ENCODE assay signal across 18 mouse cellular contexts in the genomic region with DNA sequence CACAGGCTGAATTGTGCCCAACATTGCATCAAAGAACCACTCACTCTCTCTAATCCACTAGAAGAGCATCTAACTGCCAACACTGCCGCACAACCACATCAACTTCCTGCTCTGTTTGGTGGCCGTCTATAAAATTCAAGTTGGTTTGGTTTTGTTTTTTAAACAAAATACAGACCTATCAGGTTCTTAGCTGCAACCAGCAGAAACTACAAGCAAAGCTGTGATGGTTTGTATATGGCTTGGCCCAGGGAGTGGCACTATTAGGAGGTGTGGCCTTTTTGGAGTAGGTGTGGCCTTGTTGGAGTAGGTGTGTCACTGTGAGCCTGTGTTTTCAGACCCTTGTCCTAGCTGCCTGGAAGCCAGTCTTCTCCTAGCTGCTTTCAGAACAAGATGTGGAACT. TPM values are rescaled to one million over a fixed set of nuclear protein-coding genes. Genes with fewer than 3 reads are reported as not detected.
DNase-seq lines count a peak whose midpoint lies in the region; ATAC-seq and TF ChIP-seq lines count a peak whose summit lies in the region.
"Had no signal": no experiment of that assay in that cellular context is flagged by ENCODE, and none has a peak within 500 bp of the region (broad histone marks: within the 10 kb centered on the region; RNA-seq: fewer than 3 reads in every experiment).

No protein-coding gene starts in this region.

- H3K4me3 ChIP-seq in thymus, adult 2 months (ENCODE audit: control insufficient read depth, insufficient read depth, low read length) = no peak overlapping the region
- H3K4me3 ChIP-seq in liver, embryonic 15.5 days (replicated peaks) = no peak overlapping the region
- no peak overlapping the region for H3K4me3 ChIP-seq in forebrain, embryonic 10.5 days
- H3K4me3 ChIP-seq: embryonic facial prominence, embryonic 13.5 days; gastrocnemius, adult 2 months; lung, embryonic 15.5 days; myocyte had no signal

- no peaks in the 10 kb centered on the region for H3K9me3 ChIP-seq in liver, embryonic 15.5 days (replicated peaks)
- H3K9me3 ChIP-seq in forebrain, embryonic 10.5 days = no peaks in the 10 kb centered on the region
- H3K9me3 ChIP-seq: embryonic facial prominence, embryonic 13.5 days; lung, embryonic 15.5 days had no signal

- peak; percentile 38 for DNase-seq in thymus, adult 2 months
- no peak for DNase-seq in thymus, adult 18-20 months
- DNase-seq in c-Kit-negative CD71-positive TER-119-positive erythroid progenitor cells, embryonic 14.5 days (ENCODE audit: low read depth, low spot score) = peak; percentile 34
- DNase-seq in forebrain, embryonic 10.5 days (ENCODE audit: extremely low spot score, low spot score) = no peak
- DNase-seq in left cerebral cortex, postnatal 36 days (ENCODE audit: low spot score in 2 of 2) = no peak
- no peak for DNase-seq in adipocyte (ENCODE audit: low spot score)
- DNase-seq in adrenal gland, adult 2 months = no peak
- DNase-seq: adrenal gland, postnatal 14 days; cerebellum, adult 2 months; gastrocnemius, adult 2 months; heart, adult 18-20 months; kidney, adult 2 months; kidney, postnatal 14 days; midbrain, embryonic 14.5 days had no signal

- H3K4me1 ChIP-seq in thymus, adult 2 months (replicated peaks; ENCODE audit: control insufficient read depth, insufficient read depth, low read length) = peaks cover 41% of the 10 kb centered on the region
- peaks cover 56% of the 10 kb centered on the region for H3K4me1 ChIP-seq in liver, embryonic 15.5 days (replicated peaks)
- no peaks in the 10 kb centered on the region; the same call in 1 of the 2 replicates for H3K4me1 ChIP-seq in forebrain, embryonic 10.5 days
- H3K4me1 ChIP-seq: embryonic facial prominence, embryonic 13.5 days had no signal

- no peak overlapping the region for H3K4me2 ChIP-seq in liver, embryonic 15.5 days
- H3K4me2 ChIP-seq: embryonic facial prominence, embryonic 13.5 days; lung, embryonic 15.5 days had no signal

- H3K36me3 ChIP-seq in thymus, adult 2 months (ENCODE audit: control insufficient read depth, insufficient read depth, low read length) = no peaks in the 10 kb centered on the region
- H3K36me3 ChIP-seq in liver, embryonic 15.5 days (replicated peaks) = no peaks in the 10 kb centered on the region
- H3K36me3 ChIP-seq in forebrain, embryonic 10.5 days (replicated peaks) = no peaks in the 10 kb centered on the region
- H3K36me3 ChIP-seq: embryonic facial prominence, embryonic 13.5 days; lung, embryonic 15.5 days had no signal

- no peak for ATAC-seq in liver, embryonic 15.5 days (ENCODE audit: insufficient read depth)

- 3% methylated on average over 2 of the region's 2 CpGs for WGBS in thymus, adult 2 months
- 45% methylated on average over 2 of the region's 2 CpGs for WGBS in liver, embryonic 15.5 days (ENCODE audit: insufficient replicate concordance)
- 94% methylated on average over 2 of the region's 2 CpGs for WGBS in forebrain, embryonic 10.5 days

- H3K27me3 ChIP-seq in thymus, adult 2 months (ENCODE audit: control insufficient read depth, insufficient read depth, low read length) = no peaks in the 10 kb centered on the region
- H3K27me3 ChIP-seq in liver, embryonic 15.5 days = no peaks in the 10 kb centered on the region
- no peaks in the 10 kb centered on the region for H3K27me3 ChIP-seq in forebrain, embryonic 10.5 days (ENCODE audit: poor library complexity, severe bottlenecking)
- H3K27me3 ChIP-seq: embryonic facial prominence, embryonic 13.5 days; lung, embryonic 15.5 days had no signal

- TF ChIP-seq POLR2A in thymus, adult 2 months (IDR thresholded peaks at IDR 0.05; ENCODE audit: control insufficient read depth, extremely low read depth, insufficient read depth, low read length, poor library complexity) = no peak

- H3K9ac ChIP-seq in liver, embryonic 15.5 days = no peak overlapping the region
- H3K9ac ChIP-seq: embryonic facial prominence, embryonic 13.5 days; lung, embryonic 15.5 days had no signal

- peak overlapping the region; percentile 94 for H3K27ac ChIP-seq in thymus, adult 2 months (ENCODE audit: control insufficient read depth, insufficient read depth, low read length)
- 0 out of 2 replicates have a peak overlapping the region, but pooled peaks have one; percentile 24 for H3K27ac ChIP-seq in liver, embryonic 15.5 days (replicated peaks)
- H3K27ac ChIP-seq in forebrain, embryonic 10.5 days = no peak overlapping the region
- H3K27ac ChIP-seq: embryonic facial prominence, embryonic 13.5 days; gastrocnemius, adult 2 months; lung, embryonic 15.5 days had no signal

- no peak for TF ChIP-seq CTCF in thymus, adult 2 months (IDR thresholded peaks at IDR 0.05; ENCODE audit: borderline replicate concordance, control insufficient read depth, extremely low read depth, insufficient read depth, low read length, poor library complexity)

- intact Hi-C loops in left cerebral cortex, postnatal 36 days (cut with DNase I) = no loop called here

RNA-seq across cellular contexts. Expression of gene Unc50, which starts 51.4 kb away (rescaled TPM):
- polyA plus RNA-seq in thymus, adult 2 months (2012; rRNA removed) = 40.7 and 49.1 TPM in 2 replicates
- polyA plus RNA-seq in liver, embryonic 15.5 days (2015; fragmentation: Nextera tagmentation; extraction: Ambion mirVana) = 68.6 and 70.6 TPM in 2 replicates
- 113 and 122 TPM in 2 replicates for polyA plus RNA-seq in forebrain, embryonic 10.5 days (2016; fragmentation: Nextera tagmentation; extraction: Ambion mirVana)
- total RNA-seq in left cerebral cortex, postnatal 36 days (2021) = 10 to 100 TPM; 51.4 to 61.1 TPM
- 10 to 100 TPM; 51.4 to 70.3 TPM for total RNA-seq in adrenal gland, adult 2 months (2021)
- polyA plus RNA-seq in adrenal gland, adult 2 months (2012; rRNA removed) = 77.0 and 88.5 TPM in 2 replicates

RNA-seq across cellular contexts. Expression of gene Coa5, which starts 51.4 kb away (rescaled TPM):
- 56.3 and 61.3 TPM in 2 replicates for polyA plus RNA-seq in thymus, adult 2 months (2012; rRNA removed)
- 25.6 and 26.0 TPM in 2 replicates for polyA plus RNA-seq in liver, embryonic 15.5 days (2015; fragmentation: Nextera tagmentation; extraction: Ambion mirVana)
- polyA plus RNA-seq in forebrain, embryonic 10.5 days (2016; fragmentation: Nextera tagmentation; extraction: Ambion mirVana) = 62.4 and 64.3 TPM in 2 replicates
- total RNA-seq in left cerebral cortex, postnatal 36 days (2021) = 10 to 100 TPM; 61.5 to 63.4 TPM
- total RNA-seq in adrenal gland, adult 2 months (2021) = 100 to 1,000 TPM in 1 of 2 experiments, 10 to 100 TPM in 1; 100.0 to 113 TPM
- polyA plus RNA-seq in adrenal gland, adult 2 months (2012; rRNA removed) = 43.3 and 46.8 TPM in 2 replicates

RNA-seq across cellular contexts. Expression of gene Mgat4a, which starts 59.5 kb away (rescaled TPM):
- 20.3 and 20.6 TPM in 2 replicates for polyA plus RNA-seq in thymus, adult 2 months (2012; rRNA removed)
- 1.1 and 1.2 TPM in 2 replicates for polyA plus RNA-seq in liver, embryonic 15.5 days (2015; fragmentation: Nextera tagmentation; extraction: Ambion mirVana)
- polyA plus RNA-seq in forebrain, embryonic 10.5 days (2016; fragmentation: Nextera tagmentation; extraction: Ambion mirVana) = 1.9 and 2.5 TPM in 2 replicates
- total RNA-seq in left cerebral cortex, postnatal 36 days (2021) = 10 to 100 TPM; 28.6 to 32.2 TPM
- 1 to 10 TPM; 5.5 to 9.0 TPM for total RNA-seq in adrenal gland, adult 2 months (2021)
- 1.4 and 1.6 TPM in 2 replicates for polyA plus RNA-seq in adrenal gland, adult 2 months (2012; rRNA removed)

Comparison
In these comparisons a context has a peak if more than half of its experiments do, and no peak if none do; other contexts are left out.
1. DNase-seq: peak in thymus, adult 2 months (single experiment) and c-Kit-negative CD71-positive TER-119-positive erythroid progenitor cells, embryonic 14.5 days (single experiment); none in thymus, adult 18-20 months (0 of 2), forebrain, embryonic 10.5 days (single experiment), left cerebral cortex, postnatal 36 days (0 of 2), adipocyte (single experiment) and adrenal gland, adult 2 months (single experiment).